In the genomic region with DNA sequence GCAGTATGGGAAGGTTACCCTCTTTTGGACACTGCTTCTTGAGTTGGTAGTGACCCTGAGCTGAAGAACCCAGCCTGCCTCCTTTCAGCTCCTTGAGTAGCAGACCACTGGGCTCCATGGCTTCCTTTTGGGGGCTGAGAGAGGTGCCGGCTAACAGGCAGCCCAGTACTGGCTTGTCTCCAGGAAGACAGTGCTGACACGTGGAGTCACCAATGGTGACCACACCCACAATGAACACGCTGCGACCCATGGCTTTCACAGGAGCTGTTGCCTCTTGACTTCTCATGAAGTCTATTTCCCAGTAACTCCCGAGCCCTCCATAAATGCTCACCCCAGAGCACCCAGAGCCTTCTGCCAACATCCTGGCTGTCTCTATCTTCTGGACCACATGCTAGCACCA, we compare ENCODE assay signal across 8 mouse cellular contexts. TPM values are rescaled to one million over a fixed set of nuclear protein-coding genes. Genes with fewer than 3 reads are reported as not detected.
DNase-seq lines count a peak whose midpoint lies in the region; ATAC-seq lines count a peak whose summit lies in the region.

No protein-coding gene starts in this region.

- H3K9ac ChIP-seq in forebrain, embryonic 11.5 days (ENCODE audit: low read length) = peak overlapping the region; percentile 41
- H3K9ac ChIP-seq in forebrain, embryonic 15.5 days (replicated peaks) = no peak overlapping the region
- no peak overlapping the region for H3K9ac ChIP-seq in heart, embryonic 16.5 days (ENCODE audit: low read length)

- no peaks in the 10 kb centered on the region for H3K4me1 ChIP-seq in forebrain, embryonic 11.5 days (replicated peaks; ENCODE audit: control insufficient read depth, insufficient read depth, low read length)
- H3K4me1 ChIP-seq in forebrain, embryonic 15.5 days = peaks cover 14% of the 10 kb centered on the region
- H3K4me1 ChIP-seq in heart, embryonic 16.5 days (ENCODE audit: control insufficient read depth, insufficient read depth, low read length) = peaks cover 4% of the 10 kb centered on the region; the same call in 1 of the 2 replicates

- no peak overlapping the region for H3K27ac ChIP-seq in forebrain, embryonic 11.5 days (ENCODE audit: low read depth, low read length)
- H3K27ac ChIP-seq in forebrain, embryonic 15.5 days (replicated peaks) = no peak overlapping the region
- H3K27ac ChIP-seq in heart, embryonic 16.5 days (ENCODE audit: low read length) = no peak overlapping the region

- no peaks in the 10 kb centered on the region for H3K27me3 ChIP-seq in forebrain, embryonic 11.5 days (ENCODE audit: control insufficient read depth, insufficient read depth, low read length)
- H3K27me3 ChIP-seq in forebrain, embryonic 15.5 days = no peaks in the 10 kb centered on the region
- H3K27me3 ChIP-seq in heart, embryonic 16.5 days (ENCODE audit: control insufficient read depth, insufficient read depth, low read length) = no peaks in the 10 kb centered on the region; the same call in 1 of the 2 replicates

- DNase-seq in forebrain, embryonic 11.5 days (ENCODE audit: low spot score) = no peak
- DNase-seq in CD4-positive, CD25-positive, alpha-beta regulatory T cell, adult 2 months (ENCODE audit: low read depth, low spot score) = peak; percentile 38
- DNase-seq in lung, postnatal 36 days = peak; percentile 20
- DNase-seq in retina, postnatal 1 day = no peak
- DNase-seq in adrenal gland, postnatal 25 days = no peak
- no peak for DNase-seq in right cerebral cortex, adult 18-20 months

- no peak for ATAC-seq in forebrain, embryonic 11.5 days (replicated peaks; ENCODE audit: low FRiP score)
- ATAC-seq in forebrain, embryonic 15.5 days (replicated peaks) = no peak
- no peak for ATAC-seq in heart, embryonic 16.5 days (replicated peaks; ENCODE audit: extremely low read depth, insufficient read depth, low FRiP score)

- H3K4me3 ChIP-seq in forebrain, embryonic 11.5 days (ENCODE audit: low read depth, low read length) = no peak overlapping the region
- no peak overlapping the region for H3K4me3 ChIP-seq in forebrain, embryonic 15.5 days
- H3K4me3 ChIP-seq in heart, embryonic 16.5 days (ENCODE audit: low read length) = peak overlapping the region; percentile 48; the same call in 1 of the 2 replicates

- WGBS in forebrain, embryonic 11.5 days = 88% methylated on average over 5 of the region's 5 CpGs
- 73% methylated on average over 5 of the region's 5 CpGs for WGBS in forebrain, embryonic 15.5 days
- WGBS in heart, embryonic 16.5 days = 29% methylated on average over 5 of the region's 5 CpGs

- H3K4me2 ChIP-seq in forebrain, embryonic 11.5 days (ENCODE audit: low read depth, low read length, severe bottlenecking) = peak overlapping the region; percentile 52
- H3K4me2 ChIP-seq in forebrain, embryonic 15.5 days (replicated peaks) = no peak overlapping the region
- peak overlapping the region; percentile 77 for H3K4me2 ChIP-seq in heart, embryonic 16.5 days (ENCODE audit: low read depth, low read length)

- no peaks in the 10 kb centered on the region for H3K36me3 ChIP-seq in forebrain, embryonic 11.5 days (ENCODE audit: control insufficient read depth, insufficient read depth, low read length)
- H3K36me3 ChIP-seq in forebrain, embryonic 15.5 days = no peaks in the 10 kb centered on the region
- no peaks in the 10 kb centered on the region for H3K36me3 ChIP-seq in heart, embryonic 16.5 days (ENCODE audit: control insufficient read depth, insufficient read depth)

- no peaks in the 10 kb centered on the region for H3K9me3 ChIP-seq in forebrain, embryonic 11.5 days (ENCODE audit: control insufficient read depth, low read length)
- no peaks in the 10 kb centered on the region for H3K9me3 ChIP-seq in forebrain, embryonic 15.5 days
- H3K9me3 ChIP-seq in heart, embryonic 16.5 days (replicated peaks; ENCODE audit: control insufficient read depth, low read length) = no peaks in the 10 kb centered on the region

RNA-seq across cellular contexts. Expression of a gene that starts 6.5 kb away (rescaled TPM):
- polyA plus RNA-seq in forebrain, embryonic 11.5 days (2014; fragmentation: Nextera tagmentation; extraction: Ambion mirVana) = 0.16 and 0.51 TPM in 2 replicates
- 0.42 and 0.48 TPM in 2 replicates for polyA plus RNA-seq in forebrain, embryonic 15.5 days (2015; fragmentation: Nextera tagmentation; extraction: Ambion mirVana)
- polyA plus RNA-seq in heart, embryonic 16.5 days (2015; fragmentation: Nextera tagmentation; extraction: Ambion mirVana) = 0.79 and 1.7 TPM in 2 replicates
- not detected in 2 replicates for total RNA-seq in adrenal gland, postnatal 25 days (2021)

Comparison
In these comparisons a context has a peak if more than half of its experiments do, and no peak if none do; other contexts are left out.
1. DNase-seq: peak in CD4-positive, CD25-positive, alpha-beta regulatory T cell, adult 2 months (single experiment) and lung, postnatal 36 days (single experiment); none in forebrain, embryonic 11.5 days (single experiment), retina, postnatal 1 day (single experiment), adrenal gland, postnatal 25 days (single experiment) and right cerebral cortex, adult 18-20 months (single experiment).